Mouse (Mus musculus): Measurements from ENCODE around the gene Rps25. TPM values are rescaled to one million over a fixed set of nuclear protein-coding genes. Genes with fewer than 3 reads are reported as not detected.
"Not testable (repeated sequence)": the region's sequence is repeated elsewhere in the genome, so short reads cannot be mapped to it uniquely, and the experiment has no call there.

The Rps25 gene
- polyA plus RNA-seq, 2 experiments from 2014 or later = 3,659 to 4,118 TPM

- ATAC-seq = no peak
These were observed 1.9 kb upstream of the Rps25 start for GRCm38 (mm10) chr9:44405011-44405410.

- ATAC-seq = no peak
These were observed 786 bp downstream of the Rps25 start for GRCm38 (mm10) chr9:44407752-44408097.

DNA sequence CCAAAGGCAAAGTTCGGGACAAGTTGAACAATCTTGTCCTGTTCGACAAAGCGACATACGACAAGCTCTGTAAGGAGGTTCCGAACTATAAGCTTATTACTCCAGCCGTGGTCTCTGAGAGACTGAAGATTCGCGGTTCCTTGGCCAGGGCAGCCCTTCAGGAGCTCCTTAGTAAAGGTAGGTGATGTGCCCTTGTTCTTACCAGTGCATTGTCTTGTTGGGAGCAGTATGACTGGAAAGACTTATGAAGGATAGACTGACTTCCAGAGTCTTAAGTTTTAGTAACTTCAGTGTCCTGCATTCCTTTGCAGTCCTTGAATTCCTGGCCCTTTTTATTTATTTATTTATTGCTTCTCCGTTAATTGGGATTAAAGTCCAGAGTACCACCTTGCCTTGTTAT lies 1.8 kb downstream of the Rps25 start:
- not testable (repeated sequence) for ATAC-seq

- ATAC-seq = no peak
These were observed 3.9 kb downstream of the Rps25 start for GRCm38 (mm10) chr9:44410647-44411336.

DNA sequence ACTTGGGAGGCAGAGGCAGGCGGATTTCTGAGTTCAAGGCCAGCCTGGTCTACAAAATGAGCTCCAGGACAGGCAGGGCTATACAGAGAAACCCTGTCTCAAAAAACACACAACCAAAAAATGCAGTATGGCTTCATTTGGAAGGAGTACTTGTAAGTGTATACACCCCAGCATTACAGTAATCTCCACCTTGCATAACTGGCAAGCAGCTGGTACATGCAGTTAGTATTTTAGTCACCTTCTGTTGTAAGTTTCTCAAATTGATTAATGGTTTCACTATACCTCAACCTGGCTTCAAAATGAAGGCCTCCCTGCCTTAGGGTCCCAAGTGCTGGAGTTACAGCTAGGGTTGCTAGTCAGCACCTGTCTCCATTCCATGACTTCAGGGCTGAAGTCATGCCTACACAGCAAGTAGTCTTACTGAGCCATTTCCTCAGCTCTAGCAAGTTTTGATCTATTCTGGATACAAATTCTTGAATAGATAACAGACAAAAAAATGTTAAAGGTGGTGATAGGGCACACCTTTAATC lies 4.7 kb downstream of the Rps25 start:
- ATAC-seq = no peak

- peak; percentile 33 for ATAC-seq
These were observed 5.4 kb downstream of the Rps25 start for GRCm38 (mm10) chr9:44412306-44412705.

DNA sequence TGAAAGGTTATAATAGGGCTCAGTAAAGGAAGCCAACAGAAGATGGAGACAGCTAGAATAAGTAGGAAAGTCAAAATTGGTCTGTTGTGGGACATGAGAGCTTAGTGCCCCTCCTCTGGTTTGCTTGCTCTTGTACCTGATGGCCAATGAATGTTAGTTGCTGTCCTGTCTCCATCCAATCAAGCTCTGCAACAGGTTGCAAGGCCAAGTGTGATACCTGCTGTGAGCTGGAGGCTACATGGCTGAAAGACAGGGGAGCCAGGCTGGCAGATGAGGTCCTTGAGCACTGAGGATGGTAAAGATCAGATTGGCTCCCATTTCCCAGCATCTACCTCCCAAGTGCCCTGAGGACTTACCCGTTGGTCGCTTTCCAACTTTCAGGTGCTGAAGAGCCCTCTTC lies 5.8 kb downstream of the Rps25 start:
- ATAC-seq = no peak

GRCm38 (mm10) chr9:44417156-44417891 lies 10.4 kb downstream of the Rps25 start:
- no peak for ATAC-seq

DNA sequence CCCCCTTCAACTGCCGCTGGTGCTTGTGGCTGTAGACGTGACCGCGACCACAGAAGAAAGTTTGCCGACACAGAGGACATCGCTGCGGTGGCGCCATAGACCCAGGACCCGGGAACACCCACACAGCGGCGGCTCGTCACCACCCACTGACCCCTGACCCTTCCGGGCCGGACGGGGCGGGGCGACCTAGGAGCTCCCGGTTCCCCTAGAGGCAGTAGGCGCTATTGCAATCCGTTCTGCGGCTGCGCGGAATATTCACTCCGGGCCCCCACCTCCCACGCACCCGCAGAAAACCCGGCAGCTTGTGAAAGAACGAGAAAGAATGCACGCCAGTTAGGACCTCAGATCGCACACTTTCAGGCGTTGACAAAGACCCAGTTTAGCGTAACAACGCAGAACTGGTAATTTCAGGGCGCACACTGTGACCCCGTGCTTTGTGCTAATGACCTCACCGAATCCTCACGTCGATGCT lies 11.0 kb downstream of the Rps25 start:
- peak; percentile 80 for ATAC-seq

GRCm38 (mm10) chr9:44418519-44419385 lies 11.8 kb downstream of the Rps25 start, which contains the start of gene Ccdc84:
Ccdc84 (minus strand) TSS chr9:44418569.
- no peak for ATAC-seq

GRCm38 (mm10) chr9:44419730-44420129 lies 12.8 kb downstream of the Rps25 start:
- ATAC-seq = not testable (repeated sequence)

GRCm38 (mm10) chr9:44420280-44420898 lies 13.4 kb downstream of the Rps25 start:
- no peak for ATAC-seq

GRCm38 (mm10) chr9:44423576-44423975 lies 16.6 kb downstream of the Rps25 start:
- no peak for ATAC-seq

DNA sequence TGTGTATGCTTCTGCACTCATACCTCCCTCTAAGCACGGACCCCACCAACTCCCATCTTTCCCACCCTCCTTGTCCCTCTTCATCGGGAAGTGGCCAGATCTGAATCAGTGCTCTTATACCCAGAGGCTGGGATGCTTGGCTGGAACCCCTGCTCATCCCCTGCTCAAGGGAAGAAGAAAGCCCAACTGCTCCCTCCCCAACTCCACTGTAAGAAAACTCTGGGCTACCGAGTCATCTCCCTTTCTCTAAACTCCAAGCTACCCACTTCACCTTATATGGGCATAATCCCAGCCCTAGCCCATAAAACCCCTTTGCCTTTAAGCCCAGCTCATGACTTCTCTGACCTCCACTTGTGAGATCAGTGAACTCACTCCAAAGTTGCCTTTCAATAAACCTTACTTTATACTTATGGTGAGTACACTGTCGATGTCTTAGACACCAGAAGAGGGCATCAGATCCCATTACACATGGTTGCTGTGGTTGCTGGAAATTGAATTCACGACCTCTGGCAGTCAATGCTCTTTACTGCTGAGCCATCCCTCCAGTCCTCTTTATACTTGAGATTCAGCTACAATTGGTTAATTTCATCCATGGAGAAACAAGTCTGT lies 25.7 kb downstream of the Rps25 start:
- ATAC-seq = no peak

DNA sequence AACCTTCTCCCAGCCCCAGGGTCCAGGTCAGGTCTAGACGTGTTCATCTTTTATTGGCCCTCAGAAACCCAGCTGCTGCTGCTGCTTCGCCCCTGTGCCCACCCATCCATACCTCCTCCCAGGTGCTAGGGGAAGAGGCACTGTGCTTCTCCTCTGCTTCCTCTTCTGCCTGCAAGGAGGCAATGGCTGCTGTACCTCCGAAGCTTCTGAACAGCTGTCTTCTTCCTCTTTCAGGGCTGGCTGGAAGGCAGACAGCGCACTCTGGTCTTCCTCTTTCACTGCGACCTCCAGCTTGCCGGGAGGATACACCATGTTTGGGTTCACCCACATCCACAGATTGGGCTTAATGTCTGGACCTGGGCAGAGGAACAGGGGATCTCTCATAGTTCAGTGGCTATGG lies 28.8 kb downstream of the Rps25 start:
- ATAC-seq = no peak

- ATAC-seq = no peak
These were observed 34.0 kb downstream of the Rps25 start, which contains the start of gene Foxr1 for GRCm38 (mm10) chr9:44440961-44441360. Foxr1 (minus strand) TSS chr9:44441136.

DNA sequence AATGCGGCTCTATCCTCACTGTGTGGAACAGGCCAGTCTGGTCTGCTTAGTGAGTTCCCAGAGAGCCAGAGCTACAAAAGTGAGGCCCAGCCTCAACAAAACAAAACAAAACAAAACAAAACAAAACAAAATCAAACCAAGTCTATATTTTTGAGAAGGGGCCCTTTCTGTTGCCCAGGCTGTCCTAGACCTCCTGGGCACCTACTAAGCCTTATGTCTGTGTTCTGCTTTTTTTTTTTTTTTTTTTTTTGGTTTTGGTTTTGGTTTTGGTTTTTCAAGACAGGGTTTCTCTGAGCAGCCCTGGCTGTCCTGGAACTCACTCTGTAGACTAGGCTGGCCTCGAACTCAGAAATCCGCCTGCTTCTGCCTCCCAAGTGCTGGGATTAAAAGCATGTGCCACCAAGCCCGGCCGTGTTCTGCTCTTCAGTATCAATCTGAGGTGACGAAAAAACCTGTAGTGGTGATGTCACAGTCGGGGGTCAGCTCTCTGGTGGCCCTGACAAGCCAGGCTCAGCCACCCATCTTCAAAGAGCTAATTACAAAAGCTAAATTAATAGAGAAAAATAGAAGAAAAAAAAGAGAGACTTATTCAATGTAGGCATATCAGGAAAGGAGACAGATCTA lies 37.6 kb downstream of the Rps25 start:
- ATAC-seq = not testable (repeated sequence)

DNA sequence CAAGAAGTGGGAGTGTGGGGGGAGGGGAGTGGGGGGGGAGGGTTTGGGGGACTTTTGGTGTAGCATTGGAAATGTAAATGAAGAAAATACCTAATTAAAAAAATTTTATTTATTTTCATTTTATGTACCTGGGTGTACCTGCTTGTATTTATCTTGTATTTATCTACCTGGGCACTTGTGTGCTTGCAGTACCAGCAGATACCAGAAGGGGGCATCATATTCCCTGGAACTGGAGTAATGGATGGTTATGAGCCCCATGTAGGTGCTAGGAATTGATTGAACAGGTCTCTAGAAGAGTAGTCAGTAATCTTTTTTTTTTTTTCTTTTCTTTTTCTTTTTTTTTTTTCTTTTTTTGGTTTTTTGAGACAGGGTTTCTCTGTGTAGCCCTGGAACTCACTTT lies 43.4 kb downstream of the Rps25 start:
- ATAC-seq = no peak

DNA sequence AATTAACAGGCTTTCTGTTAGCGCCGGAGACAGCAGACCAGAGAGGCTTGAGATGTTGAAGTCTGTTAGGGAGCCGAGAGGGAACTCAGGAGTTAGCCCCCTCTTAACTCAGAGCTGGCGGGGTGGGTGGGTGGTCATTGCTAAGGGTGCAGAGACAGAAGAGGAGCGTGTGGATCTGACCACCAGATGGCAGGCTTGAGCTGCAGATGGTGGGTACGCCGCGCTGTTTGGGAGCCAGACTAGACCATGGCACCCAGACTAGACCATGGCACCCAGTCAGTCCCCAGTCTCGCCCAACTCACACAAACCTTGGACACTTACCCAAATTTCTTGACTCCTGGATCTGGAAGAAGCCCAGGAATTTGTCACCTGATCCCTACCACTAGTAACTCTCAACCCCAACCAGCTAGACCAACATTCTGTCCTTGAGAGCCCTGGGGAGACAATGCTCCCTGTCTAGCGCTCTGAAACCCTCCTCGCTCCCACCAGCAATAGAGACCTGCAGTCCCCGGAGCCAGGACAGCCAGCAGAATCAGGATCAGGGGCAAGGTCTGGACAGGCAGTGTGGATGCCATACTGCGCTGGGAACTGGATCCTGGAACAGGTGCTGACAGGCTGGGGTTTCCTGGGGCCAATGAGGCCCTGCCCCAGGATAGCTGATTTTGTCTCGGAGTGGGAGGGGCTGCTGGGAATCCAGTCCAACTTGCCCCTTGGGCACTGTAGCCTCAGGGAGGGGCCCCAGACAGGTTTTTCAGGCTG lies 47.4 kb downstream of the Rps25 start:
- ATAC-seq = no peak

GRCm38 (mm10) chr9:44454891-44455220 lies 47.9 kb downstream of the Rps25 start, which contains the start of gene Upk2:
Upk2 (minus strand) TSS chr9:44454976.
- no peak for ATAC-seq
